Mouse (Mus musculus) frontal cortex, postnatal 10 days (tissue): ENCODE measurements around the gene Nek2.

ENCODE experiments used
- DNase-seq, 2 experiments: peaks; one replicate each; pipeline ENCODE4 v3.0.0; 2022; ENCODE audit warnings: low spot score in 2 of 2, mixed read lengths in 1 of 2

The Nek2 gene

DNA sequence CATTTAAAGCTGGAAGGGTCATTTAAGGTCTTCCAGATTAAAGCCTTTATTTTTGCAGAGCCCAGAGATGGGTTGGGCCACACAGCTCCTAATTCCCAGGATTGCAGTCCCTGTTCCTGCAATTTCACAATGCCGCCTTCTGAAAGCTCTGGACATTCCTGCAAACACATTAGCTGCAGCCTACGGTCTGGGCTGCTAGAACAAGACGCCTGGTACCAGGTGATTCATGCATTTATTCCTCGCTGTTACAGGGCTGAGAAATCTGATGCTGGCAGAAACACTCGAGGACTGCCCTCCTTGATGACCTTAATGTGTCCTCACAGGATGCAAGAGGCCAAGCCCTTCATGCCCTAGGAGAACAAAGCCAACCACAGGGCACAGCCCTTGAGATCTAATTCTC lies 6.3 kb upstream of the Nek2 start:
- no peak for DNase-seq

DNA sequence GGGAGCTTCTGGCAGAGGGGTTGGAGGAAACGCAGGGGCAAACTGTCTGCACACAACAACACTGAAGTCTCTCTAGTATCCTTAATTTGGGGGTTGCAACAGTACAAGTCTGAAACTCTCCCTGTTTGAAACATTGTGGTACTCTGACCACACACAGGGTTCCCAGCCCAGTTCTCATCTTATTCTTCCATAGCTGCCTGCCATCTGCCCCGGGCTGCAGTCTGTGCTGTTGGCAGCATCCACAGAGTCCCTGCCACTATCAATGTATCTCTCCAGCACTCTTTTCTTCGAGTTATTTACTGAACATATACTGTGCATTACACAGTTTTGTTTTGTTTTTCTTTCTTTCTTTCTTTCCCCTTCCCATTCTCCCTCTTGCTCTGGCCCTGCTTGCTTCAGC lies 4.6 kb upstream of the Nek2 start:
- no peak for DNase-seq

DNA sequence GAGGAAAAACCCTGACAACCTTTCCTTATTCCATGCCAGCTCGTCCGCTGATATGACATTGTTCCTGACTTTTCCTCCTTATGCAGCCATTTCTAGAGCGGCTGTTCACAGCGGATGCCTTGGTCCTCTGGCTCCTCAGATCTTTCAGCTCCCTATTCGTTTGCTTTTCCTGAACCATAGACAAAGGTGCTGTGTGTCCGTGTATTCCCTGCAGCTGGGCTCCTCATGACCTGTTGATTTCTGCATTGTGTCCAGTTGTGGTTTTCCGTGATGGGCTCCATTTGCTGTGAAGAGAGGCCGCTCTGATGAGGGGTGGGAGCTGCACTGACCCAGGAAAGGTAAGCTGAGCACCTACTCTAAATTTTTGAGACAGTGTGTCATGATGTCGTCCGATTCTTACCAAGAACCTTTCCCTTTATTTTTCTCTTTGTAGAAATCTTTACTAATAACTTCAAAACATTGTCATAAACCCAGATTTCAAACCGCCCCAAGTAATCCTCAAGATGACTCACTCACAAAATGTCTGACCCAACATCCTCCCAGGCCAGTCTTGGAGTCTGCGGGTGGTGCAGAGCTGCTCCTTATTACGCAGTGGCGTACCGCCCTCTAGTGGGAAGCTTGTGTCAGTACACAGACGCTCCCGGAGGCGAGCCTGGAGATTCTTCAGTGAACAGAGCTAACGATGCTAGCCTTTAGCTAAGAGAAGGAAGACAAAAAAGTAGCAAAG lies 3.7 kb upstream of the Nek2 start:
- DNase-seq, result peak; percentile 61 to 83

DNA sequence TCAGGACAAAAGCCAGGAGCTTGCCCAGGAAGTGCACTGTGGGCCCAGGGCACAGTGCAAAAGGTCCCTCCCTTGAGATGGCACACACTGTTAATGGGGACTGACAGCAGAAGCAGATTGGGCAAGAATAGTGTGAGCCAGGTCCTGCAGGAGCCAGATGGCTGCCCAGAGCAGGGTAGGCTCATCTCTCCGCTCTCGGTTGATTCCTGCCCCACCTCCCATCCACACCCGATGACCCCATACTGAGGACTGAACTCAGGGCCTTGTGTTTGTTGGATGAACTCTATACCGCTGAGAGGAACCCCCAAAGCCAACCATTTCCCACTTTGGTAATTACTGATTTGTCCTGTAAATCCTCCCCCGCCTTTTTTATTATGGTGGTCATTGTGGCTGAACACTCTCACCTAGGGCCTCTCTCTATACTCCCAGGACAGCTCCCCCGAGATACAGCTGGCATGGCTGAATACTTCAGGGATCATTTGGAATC lies 3.1 kb upstream of the Nek2 start:
- no peak for DNase-seq

DNA sequence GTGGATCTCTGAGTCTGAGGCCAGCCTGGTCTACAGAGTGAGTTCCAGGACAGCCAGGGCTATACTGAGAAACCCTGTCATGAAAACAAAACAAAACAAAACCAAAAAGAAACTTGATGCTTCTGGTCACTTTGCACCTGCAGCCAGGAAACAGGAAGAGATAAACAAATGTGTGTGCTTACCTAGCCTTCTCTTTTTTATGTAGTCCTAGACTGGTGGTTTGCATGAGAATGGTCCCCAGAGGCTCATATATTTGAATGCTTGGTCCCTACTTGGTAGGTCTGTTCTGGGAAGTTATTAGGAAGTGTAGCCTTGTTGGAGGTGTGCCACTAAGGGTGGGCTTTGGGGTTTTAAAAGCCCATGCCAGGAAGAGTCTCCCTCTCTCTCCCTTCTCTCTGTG lies 2.2 kb upstream of the Nek2 start:
- no peak for DNase-seq

DNA sequence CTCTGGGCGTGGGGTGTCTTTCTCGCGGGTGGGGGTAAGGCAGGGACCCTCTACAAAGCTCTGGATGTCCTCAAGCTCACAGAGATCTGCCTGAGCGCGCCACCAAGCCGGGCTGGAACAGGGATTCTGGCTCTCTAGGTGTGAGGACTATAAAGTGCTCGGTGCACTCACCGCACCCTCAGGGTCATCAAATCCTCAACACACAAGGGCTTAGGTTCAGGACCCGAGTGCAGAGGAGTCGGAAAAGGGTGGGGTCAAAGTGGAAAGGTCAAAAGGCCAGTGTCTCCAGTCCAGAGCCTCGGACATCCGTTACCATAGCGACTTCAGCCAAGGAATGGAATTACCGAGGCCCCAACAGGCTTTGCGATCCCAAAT lies 306 bp upstream of the Nek2 start:
- DNase-seq, result no peak

DNA sequence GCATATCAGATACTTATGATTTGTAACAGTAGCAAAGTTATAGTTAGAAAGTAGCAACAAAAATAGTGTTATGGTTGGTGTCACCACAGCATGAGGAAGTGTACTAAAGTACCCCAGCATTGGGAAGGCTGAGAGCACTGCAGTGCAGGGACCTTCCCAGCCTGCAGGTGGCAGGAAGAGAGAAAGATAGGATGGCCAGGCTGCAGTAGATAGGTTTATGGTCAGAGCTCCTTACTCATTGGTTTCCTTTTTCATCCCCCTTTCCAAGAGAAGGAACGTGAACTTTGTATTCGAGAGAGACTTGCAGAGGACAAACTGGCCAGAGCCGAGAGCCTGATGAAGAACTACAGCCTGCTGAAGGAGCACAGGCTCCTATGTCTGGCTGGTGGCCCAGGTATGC lies 7.9 kb downstream of the Nek2 start:
- no peak for DNase-seq

DNA sequence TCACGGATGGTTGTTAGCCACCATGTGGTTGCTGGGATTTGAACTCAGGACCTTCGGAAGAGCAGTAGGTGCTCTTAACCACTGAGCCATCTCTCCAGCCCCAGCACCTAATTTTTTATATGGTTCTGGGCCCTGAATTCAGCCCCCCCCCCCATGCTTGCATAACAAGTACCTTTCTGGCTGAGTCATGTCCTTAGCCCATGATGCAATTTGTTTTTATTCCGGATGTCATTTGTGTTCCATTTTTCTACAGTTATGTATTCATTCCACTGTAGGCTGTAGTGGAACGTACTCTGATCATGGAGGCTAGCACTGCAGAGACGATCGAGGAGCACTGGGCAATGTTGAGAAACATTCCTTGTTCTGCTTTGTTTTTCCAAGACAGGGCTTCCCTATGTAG lies 12.2 kb downstream of the Nek2 start:
- no peak for DNase-seq

DNA sequence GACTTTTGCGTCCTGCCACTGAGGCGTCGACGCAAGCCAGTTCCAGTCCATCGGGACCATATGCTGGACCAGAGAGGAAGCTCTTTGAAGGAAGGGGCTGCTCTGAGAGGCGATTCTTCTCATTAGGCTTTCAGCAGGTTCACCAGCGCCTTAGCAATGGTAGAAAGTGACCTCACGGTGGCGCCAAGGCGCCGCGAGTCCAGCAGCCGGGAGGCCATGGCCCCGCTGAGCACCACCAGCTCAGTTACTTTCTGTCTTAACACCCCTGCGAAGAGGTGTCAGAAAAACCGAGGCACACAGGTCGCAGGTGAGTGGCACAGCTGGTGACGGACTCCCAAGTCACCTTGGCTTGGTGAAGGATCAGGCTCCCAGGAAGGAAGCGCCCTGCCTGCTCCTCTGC lies 13.6 kb downstream of the Nek2 start:
- peak in 1 of 2 experiments; percentile 67 for DNase-seq

DNA sequence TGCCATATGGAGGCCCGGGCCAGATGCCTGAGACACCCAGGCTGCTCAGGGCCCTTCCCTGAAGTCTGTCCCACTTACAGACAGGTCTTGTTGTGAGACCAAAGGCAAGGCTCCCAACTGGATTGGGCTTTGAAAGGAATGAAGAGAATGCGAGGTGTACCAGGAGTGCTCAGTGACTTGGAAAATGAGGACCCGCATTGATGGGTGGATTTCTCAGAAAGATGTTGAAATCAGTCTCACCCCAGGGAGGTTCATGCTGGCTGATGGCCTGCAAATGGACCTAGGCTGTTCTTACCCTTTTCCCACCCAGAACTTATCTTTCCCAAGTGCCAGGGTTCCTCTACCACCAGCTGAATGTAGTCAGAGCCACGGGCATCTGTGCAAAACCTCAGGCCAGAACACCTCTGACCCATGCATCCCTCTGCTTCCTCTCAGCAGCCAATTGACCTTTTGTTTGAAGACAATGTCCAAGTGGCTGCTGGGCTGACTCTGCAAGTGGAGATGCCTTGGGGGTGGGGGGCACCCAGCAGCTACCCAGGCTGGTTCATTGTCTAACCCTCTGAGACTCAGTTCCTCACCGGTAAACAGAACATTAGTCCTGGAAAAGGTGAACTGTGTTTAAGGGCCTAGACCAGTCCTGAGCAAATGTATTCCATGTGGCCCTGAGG lies 15.2 kb downstream of the Nek2 start:
- DNase-seq, result no peak

DNA sequence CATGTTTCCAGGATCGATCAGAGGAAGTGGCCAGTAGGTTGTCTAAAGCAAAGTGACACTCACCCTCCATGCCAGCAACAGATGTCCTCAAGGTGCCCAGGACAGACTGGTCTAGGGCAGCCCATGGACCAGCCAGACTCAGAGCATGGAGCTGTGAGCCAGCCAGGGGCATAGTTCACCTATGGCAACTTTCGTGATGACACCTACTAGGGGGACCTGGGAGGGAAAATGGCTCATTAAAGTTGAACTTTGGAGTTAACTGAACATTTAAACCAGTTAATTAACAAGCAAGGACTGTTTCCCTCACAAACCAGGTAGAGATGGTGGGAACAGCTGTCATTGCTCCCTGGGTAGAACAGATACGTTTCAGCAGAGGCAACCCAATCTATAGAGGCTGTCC lies 16.4 kb downstream of the Nek2 start:
- no peak for DNase-seq

DNA sequence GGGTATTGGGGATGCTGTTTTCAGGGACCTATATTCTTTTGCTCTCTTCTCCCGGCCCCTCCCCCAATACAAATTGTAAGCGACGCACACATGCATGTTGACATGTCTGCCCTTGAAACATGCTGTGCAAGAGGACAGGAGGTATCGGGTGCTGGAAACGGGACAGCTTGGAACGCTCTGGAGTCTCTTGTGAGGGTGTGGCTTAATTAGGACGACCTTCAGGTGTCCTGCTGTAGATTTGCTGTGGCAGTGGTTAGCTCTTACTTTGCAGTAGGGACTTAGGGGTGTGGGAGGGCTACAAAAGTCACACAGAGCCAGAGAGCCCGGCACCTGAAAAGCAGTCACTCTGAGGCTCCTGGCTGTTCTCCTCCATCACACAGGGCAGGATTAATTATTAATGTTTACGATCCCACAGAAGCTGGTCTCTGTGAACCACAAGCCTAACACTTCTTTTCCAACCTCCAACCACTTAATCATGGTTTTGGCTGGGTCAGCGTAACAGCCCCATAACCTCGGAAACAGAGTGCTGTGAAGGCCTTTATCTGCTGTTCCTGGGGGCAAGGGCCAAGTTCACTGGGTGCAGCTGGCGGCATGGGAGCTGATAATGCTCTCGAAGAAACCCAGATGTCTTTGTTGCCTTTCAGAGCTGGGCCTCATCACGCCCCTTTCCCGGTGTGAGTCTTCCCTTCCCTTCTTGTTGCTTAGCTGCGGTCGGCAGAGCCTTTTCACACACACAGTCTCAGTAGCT lies 17.9 kb downstream of the Nek2 start:
- no peak for DNase-seq

DNA sequence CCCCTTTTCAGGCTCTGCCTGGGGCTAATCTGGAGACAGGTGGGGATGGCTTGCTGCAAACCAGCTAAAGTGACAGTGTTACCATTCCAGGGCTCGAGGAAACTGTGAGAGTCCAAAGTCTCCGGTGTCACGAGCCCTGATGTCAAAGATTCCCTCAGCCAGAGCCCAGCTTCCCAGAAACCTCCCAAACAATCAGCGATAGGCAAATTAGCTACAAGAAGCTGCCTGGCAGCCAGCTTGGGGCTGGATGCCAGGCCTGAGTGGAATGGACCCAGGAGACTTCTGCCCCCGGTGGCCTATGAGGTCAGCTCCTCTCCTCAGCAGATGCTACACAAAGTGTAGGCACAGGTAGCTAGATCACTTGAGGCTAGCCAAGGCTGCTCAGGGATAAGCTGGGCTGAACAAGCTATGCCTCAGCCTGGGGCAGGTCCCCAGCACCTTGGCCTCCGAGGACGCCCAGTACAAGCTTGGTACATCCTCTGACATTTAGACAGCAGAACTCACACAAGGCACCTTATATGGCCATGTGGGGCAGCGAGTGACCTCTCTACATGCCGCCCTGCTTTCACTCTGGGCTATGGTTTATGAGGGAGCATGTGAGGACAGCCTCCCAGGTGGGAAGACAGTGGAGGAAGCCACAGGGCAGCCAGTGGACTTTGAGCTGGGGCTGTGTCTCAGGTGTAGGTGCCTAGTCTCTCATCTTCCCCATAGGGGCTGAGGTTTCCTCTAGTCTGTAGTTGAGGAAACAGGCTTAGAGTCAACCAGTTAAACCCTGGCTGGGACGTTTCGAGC lies 19.7 kb downstream of the Nek2 start:
- no peak for DNase-seq

DNA sequence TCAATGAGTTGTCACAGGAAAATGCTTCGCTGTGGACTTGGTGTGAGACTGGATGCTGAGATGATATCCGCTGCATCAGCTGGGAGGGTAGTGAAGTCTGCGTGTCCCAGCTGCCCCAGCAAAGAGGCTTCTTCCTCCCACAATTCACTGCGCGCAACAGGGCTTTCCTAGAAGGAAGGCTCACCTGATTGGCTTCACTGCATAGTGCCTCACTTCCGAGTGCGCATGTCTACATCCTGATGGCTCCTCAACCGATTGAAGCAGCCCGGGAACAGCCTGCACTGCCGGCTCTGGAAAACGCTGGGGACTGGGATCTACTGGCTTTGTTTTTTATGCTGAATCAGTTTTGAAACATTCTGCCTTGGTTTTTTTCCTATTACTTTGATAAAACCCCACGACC lies 21.0 kb downstream of the Nek2 start:
- no peak for DNase-seq

DNA sequence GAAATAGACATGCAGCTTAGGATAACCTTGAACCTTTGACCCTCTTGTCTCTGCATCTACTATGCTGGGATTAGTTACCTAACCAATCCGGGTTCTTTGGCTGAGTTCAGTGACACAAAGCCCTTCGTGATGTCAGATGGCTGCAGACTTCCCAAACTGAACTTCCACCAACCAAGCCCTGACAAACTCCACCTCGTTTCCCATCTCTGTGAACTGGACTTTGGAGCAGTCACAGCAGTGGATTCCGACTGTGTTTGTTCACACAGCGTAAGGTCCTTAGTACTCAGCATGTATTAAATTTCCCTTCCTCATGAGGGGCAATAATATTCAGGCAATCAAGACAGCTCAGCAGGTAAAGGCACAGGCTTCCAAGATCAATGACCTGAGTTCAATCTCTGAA lies 25.4 kb downstream of the Nek2 start:
- DNase-seq, result no peak

DNA sequence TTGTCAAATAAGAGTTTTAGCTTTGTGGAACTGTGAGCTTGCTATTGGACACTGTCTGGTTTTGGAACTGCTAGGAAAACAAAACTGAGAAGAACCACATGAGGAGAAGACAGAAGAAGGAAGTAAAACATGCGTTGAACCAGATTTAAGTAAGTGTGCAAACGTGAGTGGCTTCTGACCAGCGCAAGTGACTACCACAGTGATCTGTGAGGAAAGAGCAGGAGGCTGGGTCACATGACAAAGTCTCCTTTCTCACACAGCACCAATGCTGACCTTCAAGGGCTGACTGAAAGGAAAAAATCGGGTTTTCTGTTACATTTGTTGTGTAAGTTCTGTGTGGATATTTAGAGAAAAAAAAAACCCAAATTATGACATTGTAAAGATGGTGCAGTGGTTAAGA lies 28.3 kb downstream of the Nek2 start:
- DNase-seq, result no peak

DNA sequence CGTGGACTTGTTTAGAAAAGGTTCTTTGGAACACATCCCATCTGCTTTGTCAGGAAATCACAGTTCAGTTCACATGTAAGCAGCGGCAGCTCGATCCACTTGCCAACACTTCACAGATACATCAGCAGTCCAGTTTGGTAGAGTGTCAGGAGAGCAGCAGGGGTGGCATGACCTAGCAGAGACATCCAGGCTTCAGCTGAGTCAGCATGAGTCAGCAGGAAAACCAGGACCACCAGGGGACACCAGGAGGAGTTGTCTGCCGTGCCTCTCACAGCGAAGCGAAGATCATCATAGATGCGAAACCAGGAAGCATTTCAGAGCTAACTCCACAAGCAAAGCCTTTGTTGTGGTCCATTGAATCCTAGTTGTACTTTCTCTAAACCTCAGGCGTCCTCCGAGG lies 32.2 kb downstream of the Nek2 start:
- no peak for DNase-seq

DNA sequence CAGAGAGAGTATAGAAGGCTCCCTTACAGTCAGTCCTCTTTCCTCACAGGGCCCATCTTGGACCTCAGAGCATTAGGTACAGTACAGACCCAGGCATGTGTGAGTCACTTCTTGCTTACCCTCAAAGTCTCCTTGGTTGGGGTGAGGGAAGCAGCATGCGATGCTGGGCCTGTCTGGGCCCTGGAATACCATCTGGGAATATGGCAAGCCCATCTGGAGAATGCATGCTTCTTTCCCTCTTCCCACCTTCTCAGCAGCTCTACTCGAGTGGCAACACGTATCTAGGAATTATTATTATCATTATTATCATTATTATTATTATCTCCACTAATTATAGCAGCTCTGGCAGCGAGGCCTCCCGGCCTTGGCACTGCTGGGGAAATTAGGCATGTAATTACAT lies 33.5 kb downstream of the Nek2 start:
- DNase-seq, result no peak

DNA sequence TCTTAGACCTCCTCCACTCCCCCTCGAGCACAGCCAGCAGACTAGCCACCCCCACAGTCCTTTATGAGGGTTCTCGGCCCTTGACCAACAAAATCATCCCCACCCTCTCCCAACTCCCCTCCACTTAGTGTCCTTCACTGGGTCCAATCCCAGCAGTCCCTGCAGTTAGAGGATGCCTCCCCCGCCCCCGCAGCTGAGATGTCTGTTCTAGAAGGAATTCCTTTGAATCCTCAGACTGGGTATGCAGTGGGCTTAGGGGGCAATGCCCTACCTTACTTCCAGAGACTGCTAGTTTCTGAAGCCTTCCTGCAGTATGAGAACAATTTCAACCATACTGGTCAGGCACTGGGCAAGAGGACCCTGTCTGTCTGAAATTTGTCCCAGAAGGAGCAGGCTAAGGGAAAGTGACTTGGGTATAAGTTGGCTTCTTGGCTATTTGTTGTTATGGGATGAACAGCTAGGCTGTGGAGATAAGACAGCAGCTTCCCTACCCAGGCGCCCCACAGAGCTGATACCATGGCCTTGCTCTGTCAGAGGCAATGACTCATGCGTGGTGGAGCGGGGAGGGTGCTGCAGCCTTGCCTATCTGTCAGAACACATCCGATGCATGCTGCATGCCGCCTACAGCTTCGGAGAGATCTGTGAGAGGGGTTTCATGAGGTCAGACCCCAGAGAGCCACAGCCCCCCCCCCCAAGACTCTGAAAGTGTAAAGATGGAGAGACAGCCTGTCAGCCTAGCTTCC lies 34.1 kb downstream of the Nek2 start:
- DNase-seq, result no peak

DNA sequence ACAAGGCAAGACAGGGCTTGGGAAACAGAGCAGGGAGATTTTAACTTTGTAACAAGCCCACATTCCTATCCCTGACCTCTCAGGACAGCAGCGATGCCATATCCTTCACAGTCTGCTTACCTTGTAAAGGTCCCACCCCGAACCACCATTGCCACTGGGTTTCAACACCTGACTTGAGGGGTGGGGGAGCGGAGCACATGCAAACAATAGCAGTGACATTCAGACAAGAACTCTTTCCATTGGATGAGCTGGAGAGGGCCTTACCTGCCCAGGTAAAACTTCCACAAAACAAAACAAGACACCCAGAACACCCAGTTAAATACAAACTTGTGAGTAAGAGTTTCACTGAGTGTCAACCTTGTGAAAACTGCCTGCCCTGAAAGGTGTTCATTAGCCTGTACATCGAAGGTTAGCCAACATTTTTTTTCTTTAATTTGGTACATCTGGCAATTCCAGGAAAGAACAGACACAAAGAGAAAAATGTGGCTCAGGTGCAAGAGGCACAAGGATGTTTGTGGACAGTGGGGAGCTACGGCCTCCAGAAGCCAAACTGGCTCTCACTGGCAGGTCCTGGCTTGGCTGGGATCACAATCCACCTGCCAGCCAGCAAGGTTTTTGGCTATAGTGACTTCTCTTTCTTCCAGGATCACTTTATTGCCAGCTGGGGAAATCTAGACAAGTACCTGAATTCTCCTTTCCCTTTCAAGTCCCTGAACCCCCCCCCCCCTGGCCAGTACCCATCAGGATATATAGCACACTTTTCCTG lies 35.8 kb downstream of the Nek2 start:
- DNase-seq, result no peak

DNA sequence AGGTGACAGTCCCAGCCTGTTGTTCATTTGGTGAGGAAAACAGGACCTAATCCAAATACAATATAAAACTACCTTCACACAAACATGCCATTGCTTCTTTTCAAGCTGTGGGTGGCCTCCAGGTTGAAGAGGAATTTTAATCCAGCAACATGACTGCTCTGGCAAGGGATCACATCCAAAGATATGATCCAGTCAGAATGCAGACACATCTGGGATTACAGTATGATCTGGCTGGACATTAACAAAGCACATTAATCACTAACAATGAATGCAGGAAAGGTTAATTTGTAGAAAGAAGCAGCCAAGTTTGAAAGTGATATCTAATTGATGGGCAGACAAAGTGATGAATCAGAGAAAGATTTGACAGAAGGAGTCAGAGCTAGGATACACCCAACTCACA lies 36.9 kb downstream of the Nek2 start:
- no peak for DNase-seq
